Mouse (Mus musculus): ENCODE results near the gene Wnt10b.

- TF ChIP-seq POLR2A (IDR thresholded peaks at IDR 0.05; ENCODE audit: borderline replicate concordance, insufficient read depth, low read length) (no peak), CTCF (IDR thresholded peaks at IDR 0.05; ENCODE audit: borderline replicate concordance, insufficient read depth, low read depth, low read length) (no peak)
Measured at GRCm38 (mm10) chr15:98809390-98809789, 31.4 kb upstream of the Wnt10b start, which contains the start of gene Ddn.

All from cerebellum, adult 2 months (tissue).